Mouse (Mus musculus): ENCODE measurements around the gene Dnah1.
A peak's percentile ranks its signal among the peaks of the same experiment; 100 is the strongest.

Gene Dnah1

DNA sequence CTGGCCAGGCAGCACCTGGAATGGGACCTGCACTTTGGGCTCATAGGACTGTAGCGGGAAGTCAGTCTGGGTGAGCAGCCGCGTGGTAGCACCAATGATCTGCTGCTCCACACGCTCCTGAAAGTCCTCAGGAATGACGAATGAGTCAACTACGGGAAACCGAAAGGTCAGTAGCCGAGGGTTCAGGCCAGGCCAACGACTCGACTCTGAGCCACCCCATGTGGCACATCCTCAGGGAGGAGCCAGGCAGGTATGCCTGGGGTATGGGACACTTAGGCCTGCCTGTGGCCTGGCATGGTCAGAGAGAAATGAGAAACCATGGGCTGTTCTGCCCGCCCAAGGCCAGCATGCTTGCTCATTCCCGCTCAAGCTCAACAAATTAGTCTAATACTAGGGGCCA lies 7.1 kb downstream of the Dnah1 start:
- no peak for DNase-seq

- DNase-seq = no peak
These were observed 10.5 kb downstream of the Dnah1 start for GRCm38 (mm10) chr14:31313192-31313591.

DNA sequence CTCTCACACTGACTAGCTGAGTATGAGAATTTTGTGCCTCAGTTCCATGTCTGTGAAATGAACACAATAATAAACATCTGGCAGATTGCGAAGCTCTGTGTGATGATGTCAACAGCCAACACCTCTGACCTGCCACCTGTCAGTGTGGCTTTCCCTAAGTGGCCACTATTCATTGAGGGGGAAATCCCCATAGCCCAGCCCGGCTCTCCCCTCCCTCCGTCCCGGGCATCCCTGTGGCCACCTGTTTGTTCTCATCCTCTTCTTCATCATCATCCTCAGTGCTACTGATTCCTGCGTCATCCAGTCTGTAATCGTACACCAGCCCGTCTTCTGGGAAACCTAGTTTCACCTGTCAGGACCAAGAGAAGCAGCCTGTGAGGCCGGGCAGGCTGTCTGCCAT lies 38.0 kb downstream of the Dnah1 start:
- no peak for DNase-seq

GRCm38 (mm10) chr14:31272164-31272563 lies 51.5 kb downstream of the Dnah1 start:
- DNase-seq = peak; percentile 91

- DNase-seq = no peak
These were observed 52.6 kb downstream of the Dnah1 start for GRCm38 (mm10) chr14:31271121-31271520.

GRCm38 (mm10) chr14:31269456-31270100 lies 54.1 kb downstream of the Dnah1 start:
- peak; percentile 47 for DNase-seq

DNA sequence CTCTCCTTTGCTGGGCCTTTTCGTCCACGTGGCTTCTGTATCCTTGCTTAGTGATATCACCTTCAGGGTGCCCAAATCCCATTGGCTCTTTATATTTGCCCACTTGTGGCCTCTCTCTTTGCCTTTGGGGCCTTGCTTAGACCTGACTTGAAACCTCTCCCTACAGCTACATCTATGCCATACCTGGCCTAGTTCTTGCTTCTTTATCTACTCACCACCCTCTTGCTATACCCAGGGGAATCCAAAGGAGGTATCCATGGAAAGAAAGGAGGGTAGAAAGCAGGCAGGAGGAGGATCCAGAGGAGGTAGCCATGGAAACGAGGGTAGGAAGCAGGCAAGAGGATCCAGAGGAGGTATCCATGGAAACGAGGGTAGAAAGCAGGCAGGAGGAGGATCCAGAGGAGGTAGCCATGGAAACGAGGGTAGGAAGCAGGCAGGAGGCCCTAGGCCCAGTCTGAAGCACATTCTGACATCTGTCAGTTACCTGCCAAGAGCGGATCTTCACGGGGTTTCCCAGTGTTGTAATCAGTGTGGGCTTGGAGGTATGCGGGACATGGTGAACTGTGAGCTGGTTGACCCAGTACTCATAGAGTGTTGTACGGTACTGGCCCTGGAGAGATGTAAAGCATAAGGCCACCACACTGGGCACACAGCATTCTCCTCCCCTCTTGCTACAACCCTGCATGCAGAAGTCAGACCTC lies 55.2 kb downstream of the Dnah1 start:
- no peak for DNase-seq

DNA sequence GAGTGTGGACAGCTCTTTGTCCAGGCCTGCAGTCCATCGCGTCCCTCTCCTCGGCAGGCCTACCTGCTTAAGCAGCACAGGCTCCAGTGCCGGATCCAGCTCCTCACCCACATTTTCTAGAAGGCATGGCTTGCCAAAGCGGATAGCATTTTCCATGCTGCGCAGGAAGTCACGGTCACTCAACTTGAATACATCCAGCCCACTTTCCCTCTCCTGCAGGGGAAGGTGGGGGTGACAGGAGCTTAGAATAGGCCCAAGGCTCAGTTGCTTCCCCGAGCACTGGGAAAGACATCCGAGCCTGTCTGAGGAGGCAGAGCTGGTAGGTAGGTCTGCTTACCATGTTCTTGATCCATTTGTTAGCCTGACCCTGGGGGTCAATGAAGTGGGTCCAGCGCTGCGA lies 56.0 kb downstream of the Dnah1 start:
- no peak for DNase-seq

DNA sequence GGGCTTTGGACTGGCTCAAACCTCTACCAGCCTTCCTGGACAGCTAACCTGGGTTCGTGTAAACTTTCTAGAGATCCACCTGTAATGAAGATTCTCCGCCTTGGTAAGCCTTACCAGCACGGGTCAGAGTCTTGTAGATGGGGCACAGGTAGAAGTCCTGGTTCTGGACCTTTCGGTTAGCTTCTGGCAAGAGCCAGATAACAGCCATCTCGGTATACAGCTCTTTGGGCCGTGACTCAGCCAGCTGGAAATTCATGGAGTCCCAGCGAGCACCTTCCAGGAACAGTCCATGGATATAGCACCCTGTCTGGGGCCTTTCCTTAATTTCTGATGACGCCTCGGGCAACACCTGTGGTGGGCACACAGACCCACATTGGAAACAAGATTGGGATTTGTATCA lies 62.8 kb downstream of the Dnah1 start:
- no peak for DNase-seq

DNA sequence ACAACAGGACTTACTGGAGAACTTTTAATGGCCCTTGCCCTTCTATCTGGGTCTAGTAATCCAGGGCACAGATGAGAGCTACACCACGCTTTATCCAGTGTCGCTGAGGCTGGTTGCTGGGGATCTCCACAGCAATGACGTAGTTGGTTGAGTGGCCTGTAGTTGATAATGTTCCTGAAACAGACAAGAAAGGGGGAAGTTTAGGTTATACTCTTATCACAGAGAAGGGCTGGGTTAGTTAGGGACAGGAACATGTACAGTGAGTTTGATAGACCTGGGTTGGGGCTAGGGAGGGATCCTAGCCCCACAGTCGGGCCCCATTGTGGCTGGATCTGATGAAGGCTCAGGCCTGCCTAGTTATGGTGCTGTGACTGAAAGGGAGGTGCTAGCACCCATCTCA lies 63.3 kb downstream of the Dnah1 start:
- DNase-seq = no peak

DNA sequence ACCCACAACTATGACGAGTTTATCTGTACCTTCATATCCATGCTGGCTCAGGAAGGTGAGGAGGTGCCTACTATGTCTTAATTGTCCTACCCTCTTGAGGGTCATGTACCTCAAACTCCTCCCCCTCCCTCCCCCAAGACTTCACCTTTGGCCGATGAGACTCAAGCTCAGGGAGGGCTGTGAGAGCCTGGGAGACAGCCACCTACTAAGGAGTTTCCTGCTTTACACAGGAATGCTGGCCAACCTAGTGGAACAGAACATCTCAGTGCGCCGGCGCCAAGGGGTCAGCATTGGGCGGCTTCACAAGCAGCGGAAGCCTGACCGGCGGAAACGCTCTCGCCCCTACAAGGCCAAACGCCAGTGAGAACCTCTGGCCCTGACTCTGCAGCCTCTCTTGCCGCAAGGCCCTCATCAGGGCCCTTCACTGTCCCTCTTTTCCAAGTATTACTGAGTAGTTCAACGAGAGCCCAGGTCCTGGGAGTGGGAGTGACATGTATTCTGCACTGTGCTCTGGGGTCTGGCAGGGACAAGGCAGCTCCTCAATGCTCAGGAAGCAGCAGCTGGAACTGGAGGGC lies 65.1 kb downstream of the Dnah1 start:
- DNase-seq = no peak

- no peak for DNase-seq
These were observed 71.6 kb downstream of the Dnah1 start for GRCm38 (mm10) chr14:31252091-31252490.

GRCm38 (mm10) chr14:31251626-31252025 lies 72.1 kb downstream of the Dnah1 start:
- no peak for DNase-seq

- DNase-seq = peak; percentile 98
These were observed 72.6 kb downstream of the Dnah1 start, which contains the start of the genes Phf7 and Bap1 for GRCm38 (mm10) chr14:31251084-31251604. Phf7 (minus strand) TSS chr14:31251317. Bap1 (plus strand) TSS chr14:31251450.

GRCm38 (mm10) chr14:31250222-31251083 lies 73.2 kb downstream of the Dnah1 start:
- DNase-seq = no peak

DNA sequence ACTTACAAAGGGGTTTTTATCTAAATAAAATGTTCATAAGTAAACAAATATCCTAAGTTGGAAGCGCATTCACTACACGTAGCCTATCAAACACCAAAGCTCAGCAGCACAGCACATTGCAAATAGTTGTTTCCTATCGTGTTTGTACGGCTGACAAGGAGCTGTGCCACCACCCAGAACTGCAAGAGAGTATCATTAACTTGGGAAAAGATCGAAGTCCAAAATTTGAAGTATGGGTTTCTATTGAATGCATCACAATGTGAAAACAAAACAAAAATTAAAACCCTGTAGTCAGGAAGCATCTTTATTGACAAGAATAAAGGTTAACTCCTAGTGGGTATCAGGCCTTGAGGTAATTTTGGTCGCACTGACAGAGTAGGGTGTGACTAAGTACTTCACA lies 75.3 kb downstream of the Dnah1 start:
- no peak for DNase-seq

DNA sequence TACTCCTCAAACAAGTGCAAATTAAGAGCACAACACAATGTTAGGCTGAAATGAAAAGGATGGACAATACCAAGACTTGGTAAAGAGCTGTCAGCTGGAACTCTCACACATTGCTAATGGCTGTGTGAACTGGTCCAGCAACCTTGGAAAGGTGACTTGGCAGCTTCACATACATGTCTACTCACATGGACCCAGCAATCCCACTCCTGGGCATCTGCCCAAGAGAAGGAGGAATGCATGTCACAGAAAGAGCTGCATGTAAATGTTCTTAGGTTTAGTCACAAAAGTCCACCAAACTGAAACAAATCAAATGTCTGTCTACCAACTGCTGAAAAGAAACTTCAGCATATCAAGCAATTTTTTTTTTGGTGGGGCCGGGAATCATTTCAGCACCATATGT lies 77.8 kb downstream of the Dnah1 start:
- no peak for DNase-seq

DNA sequence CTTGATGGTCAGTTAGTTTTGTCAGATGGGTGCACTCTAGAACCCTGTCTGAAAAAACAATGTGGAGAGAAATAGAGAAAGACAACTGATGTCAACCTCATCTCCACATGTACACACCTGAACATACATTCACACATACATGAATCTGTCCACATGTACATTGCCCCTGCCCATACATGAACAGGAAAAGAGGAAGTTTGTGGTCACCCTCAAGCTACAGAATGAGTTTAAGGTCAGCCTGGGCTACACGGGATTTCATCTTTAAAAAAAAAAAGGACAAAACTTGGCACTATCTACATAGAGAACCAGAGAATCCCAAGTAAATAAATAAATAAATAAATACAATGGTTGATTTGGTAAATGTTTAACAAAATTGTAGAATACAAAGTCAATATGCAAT lies 78.9 kb downstream of the Dnah1 start:
- no peak for DNase-seq

GRCm38 (mm10) chr14:31240528-31240927 lies 83.2 kb downstream of the Dnah1 start:
- DNase-seq = no peak

GRCm38 (mm10) chr14:31237101-31237882 lies 86.4 kb downstream of the Dnah1 start:
- DNase-seq = no peak

DNA sequence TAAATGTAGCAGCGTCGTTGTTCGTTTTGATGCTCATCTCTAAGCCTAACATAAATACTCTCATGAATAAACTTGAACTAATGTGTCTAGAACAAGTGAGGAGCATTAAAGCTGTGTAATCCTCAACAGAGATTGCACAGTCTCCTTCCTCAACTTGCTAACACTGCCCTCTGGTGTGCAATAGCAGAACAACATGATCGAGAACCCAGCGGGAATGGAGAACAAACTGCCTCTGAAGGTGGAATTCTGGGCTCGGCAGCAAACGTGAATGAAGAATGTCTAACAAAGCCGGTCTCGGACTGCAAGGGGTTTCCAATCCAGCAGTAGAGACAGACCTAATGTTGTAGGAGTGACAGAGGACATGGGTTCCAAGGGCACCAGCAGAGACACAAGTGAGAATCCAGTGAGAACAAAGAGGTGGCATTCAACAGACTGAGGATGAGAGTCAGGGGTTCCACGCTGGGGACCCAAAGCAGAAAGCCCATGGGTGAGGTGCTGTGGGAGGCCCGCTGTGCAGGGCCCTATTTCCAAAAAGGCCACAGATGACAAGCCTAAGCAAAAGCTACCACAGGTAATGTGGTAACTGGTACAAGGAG lies 89.6 kb downstream of the Dnah1 start:
- DNase-seq = peak; percentile 84

Data from thymus, postnatal 4 days (tissue).